Mouse (Mus musculus) neutrophil, adult 65 days (primary cell): Measurements from ENCODE around the gene Trim72. TPM values are rescaled to one million over a fixed set of nuclear protein-coding genes. Genes with fewer than 3 reads are reported as not detected.

ENCODE experiments used
- total RNA-seq: library from RNA; stranded (reverse); gene quantifications from 2 replicates; pipeline ENCODE4 v1.2.4, GENCODE M21; 2023

Gene Trim72
- 0.48 and 0.88 TPM in 2 replicates for total RNA-seq

GRCm38 (mm10) chr7:128003688-128004087, at the start of gene Trim72:
TSS of gene Trim72 (plus strand) at chr7:128003949.

GRCm38 (mm10) chr7:127967004-127967921, 36.5 kb upstream of the Trim72 start, which contains the start of gene Fus:
TSS of gene Fus (plus strand) at chr7:127967457.

GRCm38 (mm10) chr7:127993341-127993977, 10.3 kb upstream of the Trim72 start, which contains the start of gene Pycard:
TSS of gene Pycard (minus strand) at chr7:127993867.

Other genes starting within 250 kb of the Trim72 start
- 21.4 and 28.6 TPM in 2 replicates for gene Orai3, start 234.1 kb upstream of the Trim72 start, total RNA-seq
- gene Setd1a, start 227.3 kb upstream of the Trim72 start, total RNA-seq = 31.3 and 40.4 TPM in 2 replicates
- 3.8 TPM in 1 of 2 replicates, not detected in the other for gene Gm49388, start 218.3 kb upstream of the Trim72 start, total RNA-seq
- gene Hsd3b7, start 203.3 kb upstream of the Trim72 start, total RNA-seq = 9.7 and 10.8 TPM in 2 replicates
- gene Stx4a, start 179.7 kb upstream of the Trim72 start, total RNA-seq = 55.8 and 70.3 TPM in 2 replicates
- gene Stx1b, start 179.4 kb upstream of the Trim72 start, total RNA-seq = not detected in 2 replicates
- gene Zfp646, start 127.7 kb upstream of the Trim72 start, total RNA-seq = 33.1 and 38.1 TPM in 2 replicates
- gene Zfp668, start 127.1 kb upstream of the Trim72 start, total RNA-seq = 4.7 and 7.5 TPM in 2 replicates
- not detected in 2 replicates for gene Prss53, start 113.0 kb upstream of the Trim72 start, total RNA-seq
- not detected in 2 replicates for gene Gm21974, start 108.5 kb upstream of the Trim72 start, total RNA-seq
- 7.5 and 8.1 TPM in 2 replicates for gene Vkorc1, start 108.3 kb upstream of the Trim72 start, total RNA-seq
- 26.7 and 28.4 TPM in 2 replicates for gene Bckdk, start 99.9 kb upstream of the Trim72 start, total RNA-seq
- 15.5 and 18.0 TPM in 2 replicates for gene Kat8, start 91.4 kb upstream of the Trim72 start, total RNA-seq
- gene Prss8, start 73.8 kb upstream of the Trim72 start, total RNA-seq = not detected in 2 replicates
- 0.79 and 2.1 TPM in 2 replicates for gene Prss36, start 57.2 kb upstream of the Trim72 start, total RNA-seq
- gene Fus, start 36.5 kb upstream of the Trim72 start, total RNA-seq = 510 and 553 TPM in 2 replicates
- 46.4 and 70.4 TPM in 2 replicates for gene Pycard, start 10.1 kb upstream of the Trim72 start, total RNA-seq
- 944 and 1,025 TPM in 2 replicates for gene Itgam, start 58.7 kb downstream of the Trim72 start, total RNA-seq
- 25.5 and 27.4 TPM in 2 replicates for gene Gm49368, start 58.7 kb downstream of the Trim72 start, total RNA-seq
- gene Itgax, start 125.6 kb downstream of the Trim72 start, total RNA-seq = 37.9 and 48.0 TPM in 2 replicates
- gene Itgad, start 150.4 kb downstream of the Trim72 start, total RNA-seq = 1.00 and 1.2 TPM in 2 replicates
- not detected in 2 replicates for gene Cox6a2, start 202.4 kb downstream of the Trim72 start, total RNA-seq
- gene Armc5, start 233.4 kb downstream of the Trim72 start, total RNA-seq = 9.8 and 12.6 TPM in 2 replicates
- 3.6 and 4.4 TPM in 2 replicates for gene 9130023H24Rik, start 234.1 kb downstream of the Trim72 start, total RNA-seq
- gene Tgfb1i1, start 242.9 kb downstream of the Trim72 start, total RNA-seq = 0.25 and 0.28 TPM in 2 replicates